Mouse (Mus musculus) gastrocnemius, postnatal 4 days (tissue): ENCODE data around the gene Olfr877. TPM values are rescaled to one million over a fixed set of nuclear protein-coding genes. Genes with fewer than 3 reads are reported as not detected.

Experiments
- DNase-seq, 2 experiments: peaks; one replicate each; pipeline ENCODE4 v3.0.0; 2021 to 2022; ENCODE audit warnings: low spot score in 2 of 2, mixed read lengths in 2 of 2
- long read RNA-seq, 2 experiments: library from polyadenylated mRNA; stranded (forward); transcript quantifications; one replicate each; pipeline ENCODE4 v2.0.0; 2021
- total RNA-seq, 2 experiments: library from RNA; stranded (reverse); gene quantifications; 2 replicates each; pipeline ENCODE4 v1.2.3; 2021

Olfr877 gene
- total RNA-seq, result not detected
- long read RNA-seq, experiment 1, result 0 reads
- long read RNA-seq, experiment 2, result 0 reads

- DNase-seq, result no peak
Observed at GRCm38 (mm10) chr9:37853969-37854368, at the start of gene Olfr877. Olfr877 (plus strand) TSS chr9:37854269.

- DNase-seq, result no peak
Observed at GRCm38 (mm10) chr9:37807235-37807634, 46.8 kb upstream of the Olfr877 start.

- DNase-seq, result no peak
Observed at GRCm38 (mm10) chr9:37808456-37808855, 45.6 kb upstream of the Olfr877 start.

GRCm38 (mm10) chr9:37808976-37809375 is 45.1 kb upstream of the Olfr877 start:
- DNase-seq, result no peak

GRCm38 (mm10) chr9:37814696-37815095 is 39.4 kb upstream of the Olfr877 start:
- DNase-seq, result no peak

- no peak for DNase-seq
Observed at GRCm38 (mm10) chr9:37829881-37830280, 24.2 kb upstream of the Olfr877 start.

GRCm38 (mm10) chr9:37833341-37833740 is 20.7 kb upstream of the Olfr877 start:
- DNase-seq, result no peak

GRCm38 (mm10) chr9:37849267-37849666 is 4.8 kb upstream of the Olfr877 start:
- no peak for DNase-seq

- DNase-seq, result no peak
Observed at GRCm38 (mm10) chr9:37863325-37863724, 9.3 kb downstream of the Olfr877 start.

GRCm38 (mm10) chr9:37870246-37870645 is 16.2 kb downstream of the Olfr877 start:
- DNase-seq, result no peak

GRCm38 (mm10) chr9:37871097-37871496 is 17.0 kb downstream of the Olfr877 start:
- DNase-seq, result no peak

- no peak for DNase-seq
Observed at GRCm38 (mm10) chr9:37871536-37871935, 17.5 kb downstream of the Olfr877 start.

GRCm38 (mm10) chr9:37890960-37891359 is 36.9 kb downstream of the Olfr877 start:
- no peak for DNase-seq

GRCm38 (mm10) chr9:37896661-37897060 is 42.6 kb downstream of the Olfr877 start, which contains the start of gene Olfr145:
Olfr145 (plus strand) TSS chr9:37896724.
- DNase-seq, result no peak

- DNase-seq, result no peak
Observed at GRCm38 (mm10) chr9:37905555-37905954, 51.5 kb downstream of the Olfr877 start.

Other genes starting within 250 kb of the Olfr877 start
- gene Spa17, start 240.5 kb upstream of the Olfr877 start, total RNA-seq, result 1 to 10 TPM; 1.4 TPM
- 10 to 100 TPM; 75.0 to 76.6 TPM for gene Tbrg1, start 197.0 kb upstream of the Olfr877 start, total RNA-seq
- gene Panx3, start 185.0 kb upstream of the Olfr877 start, total RNA-seq, result not detected
- gene Olfr160, start 138.0 kb upstream of the Olfr877 start, total RNA-seq, result not detected
- not detected for gene Olfr874, start 109.2 kb upstream of the Olfr877 start, total RNA-seq
- not detected for gene Olfr875, start 82.4 kb upstream of the Olfr877 start, total RNA-seq
- not detected for gene Olfr876, start 51.2 kb upstream of the Olfr877 start, total RNA-seq
- not detected for gene Olfr145, start 42.5 kb downstream of the Olfr877 start, total RNA-seq
- gene Olfr878, start 63.6 kb downstream of the Olfr877 start, total RNA-seq, result not detected
- not detected for gene Olfr881, start 137.6 kb downstream of the Olfr877 start, total RNA-seq
- not detected for gene Olfr883, start 171.5 kb downstream of the Olfr877 start, total RNA-seq
- not detected for gene Olfr884, start 192.3 kb downstream of the Olfr877 start, total RNA-seq
- not detected for gene Olfr885, start 207.1 kb downstream of the Olfr877 start, total RNA-seq
- not detected for gene Olfr887, start 229.8 kb downstream of the Olfr877 start, total RNA-seq